Mouse (Mus musculus) heart, embryonic 10.5 days (tissue): ENCODE measurements at regions not wholly inside any gene's neighbourhood (a gene's known extent, or its start where the extent isn't known, plus 50 kb on each side); places are given as distances from the start of the nearest gene placed in this dataset.

ENCODE experiments used
- DNase-seq: peaks from one replicate; pipeline ENCODE4 v3.0.0-alpha.2; 2017; ENCODE audit warnings: low spot score
- H3K27ac ChIP-seq: fragments of 300-500 bp; sonication (generic); 2 replicates; pipeline ENCODE4 v1.5.1; 2016; ENCODE audit warnings: mild to moderate bottlenecking
- H3K27me3 ChIP-seq: fragments of 300-500 bp; sonication (generic); 2 replicates; pipeline ENCODE4 v1.6.1; 2016; ENCODE audit warnings: mild to moderate bottlenecking; ENCODE audit not compliant: poor library complexity, insufficient read depth, severe bottlenecking
- H3K36me3 ChIP-seq: fragments of 300-500 bp; sonication (generic); 2 replicates; pipeline ENCODE4 v1.6.1; 2016; ENCODE audit warnings: mild to moderate bottlenecking, moderate library complexity
- H3K4me1 ChIP-seq: fragments of 300-500 bp; sonication (generic); 2 replicates; pipeline ENCODE4 v1.6.1; 2016; ENCODE audit warnings: mild to moderate bottlenecking
- H3K4me3 ChIP-seq: fragments of 300-500 bp; sonication (generic); 2 replicates; pipeline ENCODE4 v1.5.1; 2016; ENCODE audit warnings: mild to moderate bottlenecking, moderate library complexity
- H3K9me3 ChIP-seq: fragments of 300-500 bp; sonication (generic); 2 replicates; pipeline ENCODE4 v1.6.1; 2016; ENCODE audit warnings: mild to moderate bottlenecking, moderate library complexity
- WGBS: fragments of 180-500 bp; shearing (Covaris S2); methylation state at CpG from one replicate; pipeline ENCODE4 v1.1.7; 2016; 5-methylcytosine and 5-hydroxymethylcytosine counted together

DNA sequence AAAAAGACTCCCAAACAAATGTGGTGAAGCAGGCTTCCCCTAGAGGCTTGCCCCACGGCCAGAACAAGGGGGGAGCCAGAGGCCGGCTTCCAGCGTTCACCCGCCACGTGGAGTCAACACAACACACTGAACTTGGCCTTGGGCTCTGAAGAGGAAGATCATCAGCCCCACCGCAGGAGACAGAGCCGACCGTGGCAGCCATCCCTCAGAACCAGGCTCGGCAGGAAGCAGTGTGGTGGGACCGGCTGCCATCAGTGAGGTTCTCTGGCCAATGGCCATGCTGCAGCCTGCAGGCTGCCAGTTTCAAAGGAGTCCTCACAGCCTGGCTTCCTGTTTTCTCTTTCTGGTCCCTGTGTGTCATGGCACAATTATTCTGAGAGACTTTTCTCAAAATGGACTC is 295.3 kb downstream of the Tns1 start:
- H3K27ac ChIP-seq = peak overlapping the region; percentile 33
- WGBS = 66% methylated on average over 10 of the region's 10 CpGs
- no peaks in the 10 kb centered on the region for H3K36me3 ChIP-seq
- 0 out of 2 replicates have a peak, but pooled peaks cover 13% of the 10 kb centered on the region for H3K27me3 ChIP-seq
- peaks cover 28% of the 10 kb centered on the region for H3K4me1 ChIP-seq
- DNase-seq = no peak
- H3K9me3 ChIP-seq = no peaks in the 10 kb centered on the region
- no peak overlapping the region for H3K4me3 ChIP-seq

DNA sequence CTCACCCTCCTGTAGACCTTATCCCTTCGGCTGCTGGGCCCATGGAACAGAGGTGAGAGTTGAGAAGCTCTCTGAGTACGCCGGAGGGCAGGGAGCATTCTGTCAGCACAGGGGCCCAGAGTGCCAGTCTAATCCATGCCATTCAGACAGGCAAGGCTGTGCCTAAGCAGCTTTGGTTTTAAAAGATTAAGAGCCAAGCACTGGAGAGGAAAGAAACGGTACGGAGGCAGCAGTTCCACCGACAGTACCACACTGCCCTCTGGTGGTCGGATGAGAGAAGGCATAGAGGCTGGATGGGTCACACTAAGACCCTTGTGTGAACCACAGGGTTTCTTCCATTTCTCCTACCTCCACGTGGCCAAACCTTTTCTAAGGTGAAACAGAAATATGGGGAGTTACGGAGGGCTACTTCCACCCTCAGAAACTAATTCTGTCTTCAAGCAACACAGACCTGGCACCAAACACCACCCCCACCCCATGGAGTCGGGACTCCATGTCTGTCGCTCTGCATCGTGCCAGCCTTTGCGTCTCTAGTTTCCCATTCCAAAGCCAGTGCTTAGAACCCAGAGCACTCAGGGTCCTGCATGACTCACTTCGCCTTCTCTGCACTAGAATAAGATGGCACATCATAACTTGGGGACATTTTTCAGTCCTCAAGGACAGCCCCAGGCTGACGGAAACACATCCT is 297.9 kb downstream of the Tns1 start:
- peak overlapping the region; percentile 35 for H3K4me3 ChIP-seq
- WGBS = 36% methylated on average over 15 of the region's 15 CpGs
- H3K36me3 ChIP-seq = no peaks in the 10 kb centered on the region
- peaks cover 38% of the 10 kb centered on the region for H3K4me1 ChIP-seq
- H3K27me3 ChIP-seq = peaks cover 19% of the 10 kb centered on the region; the same call in 1 of the 2 replicates
- H3K9me3 ChIP-seq = no peaks in the 10 kb centered on the region
- peak; percentile 86 for DNase-seq
- H3K27ac ChIP-seq = peak overlapping the region; percentile 67

DNA sequence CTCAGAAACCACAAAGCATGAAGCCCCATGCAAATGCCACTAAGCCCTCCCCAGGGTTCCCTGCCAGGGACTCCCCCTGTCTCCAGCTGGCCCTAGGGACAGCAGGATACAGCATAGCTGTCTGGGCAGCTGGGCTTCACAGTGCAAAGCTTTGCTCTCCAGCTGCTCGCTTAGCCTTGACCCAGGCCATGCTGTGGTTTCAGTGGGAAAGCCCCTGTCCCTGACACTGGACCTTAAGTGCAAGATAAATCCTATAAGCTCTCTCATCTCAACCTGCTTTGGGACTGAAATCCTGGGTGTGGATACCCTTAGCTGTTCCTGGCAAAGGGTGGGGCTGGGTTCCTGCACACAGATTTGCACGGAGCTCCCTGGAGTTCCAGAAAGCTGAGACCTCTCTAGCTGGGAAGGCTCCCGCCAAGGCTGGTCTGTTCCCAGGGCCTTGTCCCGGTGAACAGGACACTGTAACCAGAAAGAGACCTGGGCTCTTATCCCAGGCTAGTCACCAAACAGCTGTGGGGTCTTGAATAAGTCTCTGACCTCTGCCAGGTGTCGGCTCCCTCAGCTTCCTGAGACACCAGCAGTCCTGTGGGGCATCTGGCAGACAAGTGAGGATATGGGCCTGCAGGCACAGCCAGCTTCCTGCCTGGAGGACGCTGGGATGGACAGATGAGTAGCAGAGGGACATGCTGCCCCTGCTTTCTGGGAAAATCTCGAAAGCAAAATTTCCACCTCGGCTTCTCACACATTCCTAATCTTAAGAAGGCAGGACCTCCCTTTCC is 299.7 kb downstream of the Tns1 start:
- WGBS = 47% methylated on average over 8 of the region's 8 CpGs
- H3K4me1 ChIP-seq = peaks cover 44% of the 10 kb centered on the region

DNA sequence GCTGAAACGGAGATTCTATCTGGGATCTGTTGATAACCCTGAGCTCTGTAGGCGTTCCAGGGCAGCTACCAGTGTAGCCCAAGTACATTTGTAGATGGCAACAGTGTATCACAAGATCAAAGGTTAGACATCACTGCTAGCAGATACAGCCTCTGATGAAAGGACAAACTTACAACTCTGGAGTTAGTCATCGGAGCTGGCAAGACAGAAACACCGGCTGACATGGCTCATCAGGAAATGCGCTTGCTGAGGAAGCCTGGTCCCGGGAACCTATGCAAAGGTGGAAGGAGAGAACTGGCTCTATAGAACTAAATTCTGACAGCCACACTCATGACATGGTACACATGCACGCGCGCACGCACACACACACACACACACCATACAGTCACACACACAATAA is 300.5 kb downstream of the Tns1 start:
- Histone ChIP-seq H3K36me3 (no peaks in the 10 kb centered on the region), H3K27me3 (peaks cover 14% of the 10 kb centered on the region; the same call in 1 of the 2 replicates)
- WGBS = 78% methylated on average over 10 of the region's 10 CpGs

More for the DNA sequence above, 299.7 kb downstream of the Tns1 start:
- no peaks in the 10 kb centered on the region for H3K9me3 ChIP-seq
- peaks cover 14% of the 10 kb centered on the region; the same call in 1 of the 2 replicates for H3K27me3 ChIP-seq
- H3K36me3 ChIP-seq = no peaks in the 10 kb centered on the region
- no peak for DNase-seq
- peak overlapping the region; percentile 31; the same call in 1 of the 2 replicates for H3K27ac ChIP-seq
- no peak overlapping the region for H3K4me3 ChIP-seq

DNA sequence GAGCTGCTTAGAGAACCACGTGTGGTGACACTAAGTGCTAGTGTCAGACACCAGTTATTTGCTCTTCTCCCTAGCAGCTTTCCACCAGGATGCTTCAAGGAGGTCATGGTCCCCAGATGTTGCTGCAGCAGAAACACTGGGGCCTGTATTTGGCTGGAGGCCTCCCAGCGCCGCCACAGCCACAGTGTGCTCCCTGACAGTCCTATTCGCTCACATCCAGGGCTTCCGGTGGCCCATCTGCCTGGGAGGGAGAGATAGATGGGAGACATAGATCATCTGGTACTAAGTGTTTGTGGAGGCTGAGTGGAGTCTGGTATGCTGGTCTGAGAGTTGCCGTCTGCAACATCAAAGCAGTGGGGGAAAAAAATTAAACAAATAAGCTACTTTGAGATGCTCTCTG is 301.6 kb downstream of the Tns1 start:
- Histone ChIP-seq H3K27ac (0 out of 2 replicates have a peak overlapping the region, but pooled peaks have one; percentile 22), H3K9me3 (no peaks in the 10 kb centered on the region), H3K27me3 (peaks cover 11% of the 10 kb centered on the region; the same call in 1 of the 2 replicates), H3K4me1 (peaks cover 39% of the 10 kb centered on the region), H3K4me3 (no peak overlapping the region), H3K36me3 (no peaks in the 10 kb centered on the region)
- DNase-seq = no peak
- 50% methylated on average over 6 of the region's 6 CpGs for WGBS

More for the DNA sequence above, 300.5 kb downstream of the Tns1 start:
- Histone ChIP-seq H3K4me3 (no peak overlapping the region), H3K27ac (no peak overlapping the region), H3K4me1 (peaks cover 44% of the 10 kb centered on the region), H3K9me3 (no peaks in the 10 kb centered on the region)
- DNase-seq = no peak

DNA sequence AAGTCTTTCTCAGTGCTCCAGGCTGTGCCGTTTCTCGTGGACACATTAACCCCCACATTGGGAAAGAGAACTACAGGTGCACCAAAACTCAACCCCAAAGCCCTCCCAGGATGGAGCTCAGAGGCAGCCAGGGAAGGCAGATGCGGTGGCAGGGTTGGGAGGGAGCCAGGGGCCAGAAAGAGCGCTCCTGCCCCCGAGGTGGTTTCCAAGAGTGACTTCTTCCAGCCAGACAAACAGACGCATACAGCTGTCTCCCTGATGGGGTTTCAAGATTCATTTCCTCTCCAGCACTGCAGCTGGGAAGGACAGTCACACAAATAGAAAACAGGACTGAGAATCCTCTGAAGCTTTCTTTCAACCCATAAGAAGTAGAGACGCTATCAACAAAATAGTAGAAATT is 303.5 kb downstream of the Tns1 start:
- H3K9me3 ChIP-seq = no peaks in the 10 kb centered on the region
- no peak overlapping the region for H3K4me3 ChIP-seq
- no peak overlapping the region for H3K27ac ChIP-seq
- 73% methylated on average over 7 of the region's 7 CpGs for WGBS
- H3K36me3 ChIP-seq = no peaks in the 10 kb centered on the region
- H3K27me3 ChIP-seq = peaks cover 6% of the 10 kb centered on the region; the same call in 1 of the 2 replicates
- DNase-seq = no peak
- peaks cover 25% of the 10 kb centered on the region for H3K4me1 ChIP-seq

DNA sequence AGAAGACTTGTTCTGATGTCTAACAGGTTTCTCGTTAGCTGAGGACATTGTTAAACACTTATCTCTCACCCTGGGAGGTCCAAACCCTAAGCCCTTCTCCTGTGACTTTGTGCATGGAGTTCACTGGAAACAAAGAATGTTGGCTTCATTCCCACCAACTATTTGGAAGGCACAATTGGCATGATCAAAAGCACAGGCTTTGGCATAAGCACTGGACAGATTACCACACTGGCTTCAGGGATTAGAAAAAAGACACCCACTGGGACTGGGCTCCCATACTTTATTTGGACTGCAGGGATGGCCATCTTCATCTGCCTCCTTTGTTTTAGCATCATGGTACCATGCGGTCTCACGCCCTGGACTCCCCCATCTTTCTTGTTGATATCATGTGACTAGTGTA is 317.0 kb downstream of the Tns1 start:
- no peak for DNase-seq
- 0 out of 2 replicates have a peak, but pooled peaks cover 3% of the 10 kb centered on the region for H3K4me1 ChIP-seq
- no peaks in the 10 kb centered on the region for H3K9me3 ChIP-seq
- 0 out of 2 replicates have a peak, but pooled peaks cover 5% of the 10 kb centered on the region for H3K27me3 ChIP-seq
- 76% methylated on average over 3 of the region's 3 CpGs for WGBS
- no peak overlapping the region for H3K4me3 ChIP-seq
- H3K27ac ChIP-seq = no peak overlapping the region
- H3K36me3 ChIP-seq = no peaks in the 10 kb centered on the region

DNA sequence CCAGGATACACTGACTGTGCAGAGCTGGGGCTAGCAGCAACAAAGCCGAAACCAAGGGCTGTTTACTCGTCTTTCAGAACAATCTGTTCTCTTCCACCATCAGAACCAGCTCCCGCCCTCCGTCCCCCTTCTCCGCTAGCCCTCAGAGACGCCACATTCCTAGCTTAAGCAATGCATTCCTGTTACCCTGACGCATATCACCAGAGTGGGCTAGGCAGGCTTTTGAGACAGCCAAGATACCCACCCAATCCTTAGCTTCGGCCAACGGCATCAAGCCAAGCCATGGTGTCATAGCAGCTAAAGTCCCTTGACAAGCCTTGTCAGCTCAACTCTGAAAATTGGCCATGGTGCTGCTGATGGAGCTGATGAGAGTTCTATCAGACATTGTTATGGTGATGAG is 319.1 kb downstream of the Tns1 start:
- H3K27me3 ChIP-seq = 0 out of 2 replicates have a peak, but pooled peaks cover 5% of the 10 kb centered on the region
- WGBS = 72% methylated on average over 9 of the region's 9 CpGs

DNA sequence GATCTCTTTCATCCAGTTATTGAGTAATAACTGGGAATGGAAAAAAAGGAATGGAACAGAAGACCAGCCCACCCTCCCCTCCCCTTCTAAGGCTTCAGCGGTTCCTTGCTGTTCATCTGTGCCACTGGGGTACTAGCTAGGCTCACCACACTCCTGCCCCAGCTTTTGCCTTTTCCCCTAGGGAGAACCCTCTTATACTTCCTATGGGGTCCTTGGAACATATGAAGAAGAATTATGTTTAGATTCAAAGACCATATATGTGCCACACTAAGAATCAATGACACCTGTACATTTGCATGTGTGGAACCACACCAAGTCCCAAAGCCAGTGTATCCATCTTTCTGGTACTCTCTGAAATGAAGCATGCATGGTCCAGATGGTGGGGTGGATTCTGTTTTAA is 324.3 kb downstream of the Tns1 start:
- DNase-seq = no peak
- Histone ChIP-seq H3K27ac (no peak overlapping the region), H3K27me3 (no peaks in the 10 kb centered on the region), H3K4me1 (peaks cover 6% of the 10 kb centered on the region; the same call in 1 of the 2 replicates), H3K36me3 (no peaks in the 10 kb centered on the region), H3K4me3 (no peak overlapping the region), H3K9me3 (0 out of 2 replicates have a peak, but pooled peaks cover 2% of the 10 kb centered on the region)
- 83% methylated on average over 1 of the region's 1 CpGs for WGBS

More for the DNA sequence above, 319.1 kb downstream of the Tns1 start:
- H3K36me3 ChIP-seq = no peaks in the 10 kb centered on the region
- H3K9me3 ChIP-seq = 0 out of 2 replicates have a peak, but pooled peaks cover 2% of the 10 kb centered on the region
- H3K27ac ChIP-seq = no peak overlapping the region
- DNase-seq = no peak
- H3K4me3 ChIP-seq = no peak overlapping the region
- 0 out of 2 replicates have a peak, but pooled peaks cover 3% of the 10 kb centered on the region for H3K4me1 ChIP-seq

DNA sequence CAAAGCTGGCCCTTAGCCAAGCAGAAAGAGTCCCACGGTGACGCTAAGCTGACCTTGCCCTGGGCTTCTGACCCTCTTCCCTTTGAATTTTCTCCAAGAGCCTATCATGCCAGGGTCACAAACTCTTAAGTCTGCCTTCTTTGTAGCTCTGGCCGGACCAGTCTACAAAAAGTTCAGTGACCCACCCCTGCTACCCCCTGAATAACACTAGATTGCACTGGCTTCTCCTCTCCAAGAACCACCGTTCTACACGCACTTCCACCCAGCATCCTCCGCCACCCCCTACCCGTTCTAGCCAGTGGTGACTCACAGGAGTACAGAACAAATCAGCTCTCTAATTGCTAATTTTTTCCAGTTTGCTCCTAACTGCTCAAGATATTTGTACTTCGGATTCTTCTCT is 325.0 kb downstream of the Tns1 start:
- Histone ChIP-seq H3K4me3 (no peak overlapping the region), H3K4me1 (peaks cover 5% of the 10 kb centered on the region; the same call in 1 of the 2 replicates), H3K27ac (no peak overlapping the region), H3K27me3 (no peaks in the 10 kb centered on the region), H3K36me3 (no peaks in the 10 kb centered on the region), H3K9me3 (0 out of 2 replicates have a peak, but pooled peaks cover 2% of the 10 kb centered on the region)
- 70% methylated on average over 8 of the region's 8 CpGs for WGBS
- DNase-seq = no peak

DNA sequence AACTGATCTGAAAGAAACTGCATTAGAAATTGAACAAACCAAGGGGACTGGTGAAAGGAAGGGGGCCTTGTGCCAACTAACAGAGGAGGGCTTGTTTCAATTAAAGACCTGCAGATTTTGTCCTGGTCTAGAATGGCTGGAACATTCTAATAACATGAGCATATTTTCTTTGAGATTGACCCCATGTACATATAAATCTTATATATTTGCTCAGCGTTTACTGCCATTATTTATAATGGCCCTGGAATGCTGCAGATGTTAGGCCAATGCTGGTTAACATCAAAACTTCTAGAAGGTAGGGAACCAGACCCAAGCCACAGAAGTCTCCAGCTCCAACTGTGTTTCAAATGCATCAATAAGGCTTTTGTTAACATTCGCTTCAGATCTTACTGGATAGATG is 326.4 kb downstream of the Tns1 start:
- Histone ChIP-seq H3K9me3 (0 out of 2 replicates have a peak, but pooled peaks cover 2% of the 10 kb centered on the region), H3K27ac (no peak overlapping the region), H3K36me3 (no peaks in the 10 kb centered on the region), H3K4me3 (no peak overlapping the region), H3K4me1 (peaks cover 5% of the 10 kb centered on the region; the same call in 1 of the 2 replicates), H3K27me3 (no peaks in the 10 kb centered on the region)
- DNase-seq = no peak
- WGBS = 82% methylated on average over 2 of the region's 2 CpGs

DNA sequence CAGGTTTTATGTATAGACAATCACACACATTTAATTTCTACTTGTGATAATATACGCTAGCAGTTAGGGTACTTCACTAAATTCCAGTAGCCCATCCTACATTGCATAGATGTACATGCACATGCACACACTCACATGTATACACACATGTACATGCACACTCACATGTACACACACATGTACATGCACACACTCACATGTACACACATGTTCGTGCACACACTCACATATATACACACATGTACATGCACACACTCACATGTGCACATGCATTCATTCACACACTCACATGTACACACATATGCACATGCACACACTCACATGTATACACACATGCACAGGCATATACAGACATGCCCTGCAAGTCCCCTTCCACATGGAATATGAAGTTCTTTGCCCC is 326.8 kb downstream of the Tns1 start:
- Histone ChIP-seq H3K4me3 (no peak overlapping the region), H3K9me3 (0 out of 2 replicates have a peak, but pooled peaks cover 2% of the 10 kb centered on the region), H3K36me3 (no peaks in the 10 kb centered on the region), H3K27ac (no peak overlapping the region), H3K27me3 (no peaks in the 10 kb centered on the region), H3K4me1 (peaks cover 5% of the 10 kb centered on the region; the same call in 1 of the 2 replicates)
- DNase-seq = no peak
- 87% methylated on average over 2 of the region's 2 CpGs for WGBS

DNA sequence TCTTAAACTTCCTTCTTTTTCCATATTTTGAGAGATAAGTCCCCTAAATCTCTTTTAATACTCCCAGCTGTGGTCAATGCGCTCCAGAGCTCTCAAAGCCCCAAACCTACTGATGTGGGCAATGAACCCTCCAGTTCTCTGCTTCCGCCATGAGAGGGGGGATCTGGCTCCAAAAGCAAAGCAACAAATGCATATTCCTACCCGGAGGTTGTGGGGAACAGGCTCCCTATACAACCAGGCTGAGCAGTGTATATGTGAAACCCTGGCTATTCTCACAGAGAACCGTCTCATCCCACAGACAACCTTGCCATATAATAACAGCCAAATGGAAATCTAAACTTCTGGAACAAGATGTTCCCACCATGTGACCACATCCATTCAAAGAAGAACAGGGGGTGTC is 330.4 kb downstream of the Tns1 start:
- Histone ChIP-seq H3K4me3 (no peak overlapping the region), H3K4me1 (no peaks in the 10 kb centered on the region), H3K9me3 (no peaks in the 10 kb centered on the region), H3K36me3 (no peaks in the 10 kb centered on the region), H3K27me3 (no peaks in the 10 kb centered on the region), H3K27ac (no peak overlapping the region)
- DNase-seq = no peak
- 86% methylated on average over 4 of the region's 4 CpGs for WGBS
